Mouse (Mus musculus) embryonic fibroblast, embryonic 13.5 days (primary cell): ENCODE measurements around the gene Gm10354. TPM values are rescaled to one million over a fixed set of nuclear protein-coding genes. Genes with fewer than 3 reads are reported as not detected.
"Not testable (repeated sequence)": the region's sequence is repeated elsewhere in the genome, so short reads cannot be mapped to it uniquely, and the experiment has no call there.

ENCODE experiments used
- H3K27ac ChIP-seq: 2 replicates; pipeline ENCODE4 v1.5.1; 2012; ENCODE audit warnings: low read length, control low read depth, inconsistent platforms; ENCODE audit not compliant: insufficient read depth
- H3K4me1 ChIP-seq: 2 replicates; pipeline ENCODE4 v1.6.1; 2011; ENCODE audit warnings: low read length; ENCODE audit not compliant: control insufficient read depth, insufficient read depth
- H3K4me3 ChIP-seq: 2 replicates; pipeline ENCODE4 v1.5.1; 2011; ENCODE audit warnings: mild to moderate bottlenecking, control low read depth, low read length; ENCODE audit not compliant: insufficient read depth
- polyA plus RNA-seq: library from polyadenylated mRNA; stranded (reverse); fragments of >200 nt; gene quantifications from 2 replicates; pipeline ENCODE4 v1.2.4, GENCODE M21; 2011; ENCODE audit warnings: low read depth; ENCODE audit not compliant: missing spikeins, insufficient read length

The Gm10354 gene
- polyA plus RNA-seq, 1 experiment, result not detected

DNA sequence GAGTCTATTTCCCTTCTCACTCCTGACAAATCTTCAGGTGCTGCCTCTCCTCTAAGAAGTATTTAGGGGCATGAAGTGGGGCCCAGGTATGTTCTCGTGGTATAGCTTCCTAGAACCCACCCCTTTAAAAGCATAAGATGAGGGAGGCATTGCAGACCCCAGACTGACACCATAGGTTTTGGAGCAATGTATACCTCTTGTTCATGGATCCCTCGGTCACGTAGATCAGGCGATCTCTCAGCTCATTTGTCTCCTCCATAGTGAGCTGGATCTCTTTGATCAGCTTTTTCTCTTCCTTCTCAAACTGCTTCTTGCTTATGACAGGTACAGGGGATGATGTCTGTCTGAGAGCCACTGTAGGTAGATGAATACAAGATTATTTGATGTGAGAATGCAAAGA, 1.4 kb downstream of the Gm10354 start:
- H3K27ac ChIP-seq, H3K4me3 ChIP-seq, H3K4me1 ChIP-seq: not testable (repeated sequence)

DNA sequence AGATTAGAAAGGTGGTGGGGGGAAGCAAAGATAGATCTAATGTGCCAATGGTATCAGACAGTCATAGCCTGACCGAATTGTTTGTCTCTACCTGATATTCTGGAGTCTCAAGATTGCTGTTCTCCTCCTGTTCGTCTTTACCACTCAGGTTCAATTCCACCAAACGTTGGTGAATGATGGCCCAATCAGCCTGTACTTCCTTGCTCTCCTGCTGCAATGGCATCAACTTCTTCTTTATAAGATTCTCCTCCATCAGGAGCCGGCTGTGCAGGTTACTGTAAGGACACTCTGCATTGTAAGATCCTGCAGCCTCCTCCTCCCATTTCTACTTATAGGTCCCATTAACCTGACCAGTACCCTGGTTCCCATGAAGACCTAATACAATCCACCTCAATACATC, 3.4 kb downstream of the Gm10354 start:
- not testable (repeated sequence) for H3K4me1 ChIP-seq, H3K4me3 ChIP-seq, H3K27ac ChIP-seq

DNA sequence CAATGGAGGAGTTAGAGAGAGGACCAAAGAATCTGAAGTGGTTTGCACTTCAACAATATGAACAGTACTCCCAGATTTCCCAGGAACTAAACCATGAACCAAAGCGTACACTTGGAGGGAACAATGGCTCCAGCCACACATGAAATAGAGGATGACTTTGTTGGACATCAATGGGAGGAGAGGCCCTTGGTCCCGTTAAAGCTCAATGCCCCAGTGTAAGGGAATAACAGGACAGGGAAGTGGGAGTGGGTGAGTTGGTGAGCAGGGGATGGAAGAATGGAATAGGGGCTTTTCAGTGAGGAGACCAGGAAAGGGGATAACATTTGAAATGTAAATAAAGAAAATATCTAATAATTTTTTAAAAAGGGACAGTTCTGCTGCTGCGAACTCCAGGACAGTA, 5.9 kb downstream of the Gm10354 start:
- not testable (repeated sequence) for H3K27ac ChIP-seq, H3K4me3 ChIP-seq, H3K4me1 ChIP-seq

DNA sequence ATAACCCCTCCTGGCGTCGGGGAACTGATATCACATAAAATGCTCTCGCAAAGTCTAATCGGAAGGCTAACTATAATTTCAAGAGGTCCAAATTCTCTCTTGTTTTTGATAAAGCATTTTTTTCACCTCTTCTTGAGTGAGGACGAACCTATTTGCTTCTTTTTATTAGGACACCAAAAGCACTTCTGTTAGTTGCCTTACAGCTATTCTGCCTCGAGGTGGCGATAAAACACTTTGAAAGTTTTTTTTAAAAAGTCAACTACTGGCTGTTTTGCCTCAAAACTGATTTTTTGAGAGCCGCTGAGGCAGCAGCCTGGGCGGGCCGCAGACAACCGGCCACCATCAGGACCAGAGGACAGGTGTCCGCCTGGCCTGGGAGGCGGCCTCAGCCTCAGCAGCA, 14.9 kb downstream of the Gm10354 start:
- not testable (repeated sequence) for H3K4me1 ChIP-seq, H3K27ac ChIP-seq, H3K4me3 ChIP-seq

DNA sequence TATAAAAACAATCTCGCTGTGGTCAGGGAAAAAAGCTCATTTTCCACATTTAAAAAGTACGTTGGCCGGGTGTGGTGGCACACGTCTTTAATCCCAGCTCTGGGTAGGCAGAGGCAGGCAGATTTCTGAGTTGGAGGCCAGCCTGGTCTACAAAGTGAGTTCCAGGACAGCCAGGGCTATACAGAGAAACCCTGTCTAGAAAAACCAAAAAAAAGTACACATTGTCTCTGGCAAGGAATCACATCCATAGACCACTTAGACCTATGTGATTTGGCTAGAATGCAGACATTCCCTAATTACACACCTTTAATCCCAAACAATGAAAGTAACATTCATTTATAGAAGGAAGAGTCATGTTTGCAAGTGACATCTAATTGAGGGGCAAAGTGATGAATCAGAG, 17.2 kb downstream of the Gm10354 start:
- not testable (repeated sequence) for H3K4me1 ChIP-seq, H3K27ac ChIP-seq, H3K4me3 ChIP-seq

DNA sequence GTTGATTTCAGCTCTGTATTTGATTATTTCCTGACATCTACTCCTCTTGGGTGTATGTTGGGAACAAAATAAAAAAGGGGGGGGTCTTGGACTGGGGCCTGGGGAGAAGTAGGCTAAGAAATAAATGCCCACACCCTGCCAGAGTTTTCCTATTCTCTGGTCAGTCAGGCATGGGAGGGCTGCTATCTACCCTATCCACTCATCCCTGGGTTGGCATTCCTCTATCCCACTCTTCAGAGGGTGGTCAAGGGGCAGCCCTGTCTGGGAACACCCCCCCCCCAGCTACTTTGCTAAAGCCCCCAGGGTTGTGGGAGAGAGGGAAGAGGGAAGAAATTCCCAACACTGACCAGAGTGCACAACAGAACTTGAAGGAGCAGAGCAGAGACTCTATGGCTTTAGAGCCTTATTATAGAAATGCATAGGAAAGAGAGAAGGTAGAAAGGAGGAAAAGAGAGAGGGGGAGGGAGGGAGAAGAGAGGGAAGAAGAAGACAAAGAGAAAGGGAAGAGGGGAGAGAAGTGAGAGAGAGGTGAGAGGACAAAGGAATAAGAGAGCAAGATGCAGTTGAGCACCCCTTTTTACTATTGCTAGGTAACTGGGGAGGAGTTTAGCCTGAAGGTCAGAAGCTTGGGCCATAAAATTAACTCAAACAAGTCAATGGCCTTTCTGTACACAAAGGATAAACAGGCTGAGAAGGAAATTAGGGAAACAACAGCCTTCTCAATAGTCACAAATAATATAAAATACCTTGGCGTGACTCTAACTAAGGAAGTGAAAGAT, 22.6 kb downstream of the Gm10354 start:
- not testable (repeated sequence) for H3K27ac ChIP-seq, H3K4me3 ChIP-seq, H3K4me1 ChIP-seq

DNA sequence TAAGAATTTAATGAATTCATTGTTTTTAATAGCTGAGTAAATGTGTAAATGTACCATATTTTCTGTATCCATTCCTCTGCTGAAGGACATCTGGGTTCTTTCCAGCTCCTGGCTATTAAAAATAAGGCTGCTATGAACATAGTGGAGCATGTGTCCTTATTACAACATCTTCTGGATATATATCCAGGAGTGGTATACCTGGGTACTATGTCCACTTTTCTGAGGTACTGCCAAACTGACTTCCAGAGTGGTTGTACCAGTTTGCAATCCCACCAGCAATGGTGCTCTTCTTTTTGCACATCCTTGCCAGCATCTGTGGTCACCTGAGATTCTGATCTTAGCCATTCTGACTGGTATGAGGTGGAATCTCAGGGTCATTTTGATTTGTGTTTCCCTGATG, 25.1 kb downstream of the Gm10354 start:
- H3K4me3 ChIP-seq, H3K4me1 ChIP-seq, H3K27ac ChIP-seq: not testable (repeated sequence)

DNA sequence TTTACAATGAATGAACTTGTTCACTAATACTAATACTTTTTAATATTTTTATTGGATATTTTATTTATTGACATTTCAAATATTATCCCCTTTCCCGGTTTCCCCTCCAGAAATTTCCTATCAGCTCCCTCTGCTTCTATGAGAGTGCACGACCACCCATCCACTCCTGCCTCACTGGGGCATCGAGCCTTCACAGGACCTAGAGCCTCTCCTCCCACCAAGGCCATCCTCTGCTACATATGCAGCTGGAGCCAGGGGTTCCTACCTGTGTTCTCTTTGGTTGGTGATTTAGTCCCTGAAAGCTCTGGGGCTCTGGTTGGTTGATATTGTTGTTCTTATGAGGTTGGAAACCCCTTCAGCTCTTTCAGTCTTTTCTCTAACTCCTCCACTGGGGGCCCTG, 26.0 kb downstream of the Gm10354 start:
- not testable (repeated sequence) for H3K4me3 ChIP-seq, H3K4me1 ChIP-seq, H3K27ac ChIP-seq

DNA sequence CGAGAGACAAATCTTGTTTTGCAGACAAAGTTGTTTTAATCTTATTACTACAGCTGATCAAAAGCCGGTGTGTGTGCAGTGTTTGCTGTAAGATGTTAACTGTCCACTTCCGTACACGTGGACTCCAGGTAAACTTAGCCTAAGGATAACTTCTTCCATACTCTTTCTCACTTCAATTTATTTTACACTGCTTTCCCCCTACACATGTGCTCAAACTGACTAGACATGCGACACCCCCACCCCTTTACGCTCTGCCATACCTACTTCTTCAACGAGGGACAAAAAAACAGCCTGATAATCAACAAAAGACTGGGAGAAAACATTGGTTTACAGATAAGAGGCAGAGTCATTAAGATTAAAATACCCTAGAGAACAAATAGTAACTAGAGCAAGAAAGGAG, 26.9 kb downstream of the Gm10354 start:
- not testable (repeated sequence) for H3K4me1 ChIP-seq, H3K27ac ChIP-seq, H3K4me3 ChIP-seq

DNA sequence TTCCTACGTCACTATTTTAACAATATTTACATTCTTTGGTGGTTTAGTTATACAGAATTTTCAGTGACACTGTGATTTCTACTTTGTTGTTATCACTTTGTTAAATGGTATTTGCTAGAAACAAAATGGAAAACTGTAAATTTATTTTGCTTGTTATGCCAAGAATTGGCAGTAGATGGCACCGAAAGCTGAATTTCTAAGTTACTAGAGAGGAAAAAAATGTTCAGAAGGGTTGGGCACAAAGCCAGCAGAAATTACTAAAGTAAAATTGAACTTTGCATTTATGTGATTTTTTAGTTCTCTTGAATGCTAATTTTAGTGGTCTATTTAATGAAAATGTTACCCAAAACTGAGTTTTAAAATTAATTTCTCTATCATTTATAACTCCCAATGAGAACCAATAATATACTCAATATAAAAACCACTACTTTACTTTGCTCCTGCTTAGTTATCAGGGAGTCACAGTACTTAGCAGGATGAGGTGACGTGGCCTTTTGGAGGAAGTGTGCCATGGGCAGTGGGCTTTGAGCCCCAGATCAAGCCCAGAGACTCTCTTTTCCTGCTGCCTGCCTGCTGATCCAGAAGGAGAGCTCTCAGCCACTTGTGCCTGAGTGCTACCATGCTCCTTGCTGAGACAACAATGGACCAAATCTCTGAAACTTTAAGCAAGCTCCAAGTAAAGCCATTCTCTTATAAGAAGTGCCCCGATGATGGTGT, 31.1 kb downstream of the Gm10354 start:
- not testable (repeated sequence) for H3K4me3 ChIP-seq

DNA sequence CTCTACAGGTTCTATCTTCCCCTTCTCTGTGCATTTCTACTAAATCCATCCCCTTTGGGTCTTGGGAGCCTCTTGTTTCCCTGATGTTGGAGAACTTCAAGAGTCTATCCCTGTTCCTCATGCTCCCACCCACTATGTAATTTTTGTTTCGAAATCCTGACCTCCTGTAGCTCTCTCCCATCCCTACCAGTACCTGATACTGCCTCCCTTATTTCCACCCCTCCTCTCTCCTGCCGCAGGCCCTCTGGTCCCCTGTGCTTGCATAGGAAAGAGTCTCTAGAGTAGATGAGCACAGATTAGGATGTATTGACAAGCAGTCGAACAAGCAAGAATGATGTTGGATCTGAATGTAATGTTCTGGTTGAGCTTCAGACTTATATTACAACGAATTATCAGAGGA, 33.2 kb downstream of the Gm10354 start:
- H3K27ac ChIP-seq, H3K4me3 ChIP-seq, H3K4me1 ChIP-seq: not testable (repeated sequence)

More for the DNA sequence above, 31.1 kb downstream of the Gm10354 start:
- not testable (repeated sequence) for H3K27ac ChIP-seq, H3K4me1 ChIP-seq

DNA sequence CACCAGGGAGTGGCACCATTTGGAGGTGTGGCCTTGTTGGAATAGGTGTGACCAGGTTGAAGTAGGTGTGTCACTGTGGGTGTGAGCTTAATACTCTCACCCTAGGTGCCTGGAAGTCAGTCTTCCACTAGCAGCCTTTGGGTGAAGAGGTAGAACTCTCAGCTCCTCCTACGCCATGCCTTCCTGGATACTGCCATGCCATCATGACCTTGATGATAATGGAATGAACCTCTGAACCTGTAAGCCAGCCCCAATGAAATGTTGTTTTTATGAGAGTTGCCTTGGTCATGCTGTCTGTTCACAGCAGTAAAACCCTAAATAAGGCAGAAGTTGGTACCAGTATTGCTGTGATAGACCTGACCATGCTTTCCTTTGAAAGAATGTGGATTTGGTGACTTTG, 37.7 kb downstream of the Gm10354 start:
- not testable (repeated sequence) for H3K4me1 ChIP-seq, H3K4me3 ChIP-seq, H3K27ac ChIP-seq

DNA sequence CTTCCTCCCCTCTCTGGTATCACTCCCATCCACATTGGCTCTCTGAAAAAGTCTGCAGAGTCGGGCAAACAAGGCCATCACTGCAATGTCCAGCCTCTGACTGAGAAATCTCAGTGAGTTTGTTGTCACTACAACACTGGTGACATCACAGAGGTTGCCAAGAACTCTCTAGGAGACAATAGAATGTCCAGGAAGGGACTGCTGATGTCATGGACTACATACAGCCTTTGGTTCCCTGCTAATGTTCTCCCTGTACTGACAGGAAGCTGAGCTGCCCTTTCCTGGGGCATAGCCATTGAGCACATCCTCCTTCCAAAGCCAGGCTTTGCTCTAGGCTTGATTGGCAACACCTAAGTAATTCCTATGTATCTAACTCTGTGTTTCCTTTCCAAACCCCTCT, 40.4 kb downstream of the Gm10354 start, which contains the start of gene Speer4e:
Gene Speer4e, minus strand, starts transcription at position 101 of the 400 bp plus-strand sequence.
- not testable (repeated sequence) for H3K4me1 ChIP-seq, H3K27ac ChIP-seq, H3K4me3 ChIP-seq

DNA sequence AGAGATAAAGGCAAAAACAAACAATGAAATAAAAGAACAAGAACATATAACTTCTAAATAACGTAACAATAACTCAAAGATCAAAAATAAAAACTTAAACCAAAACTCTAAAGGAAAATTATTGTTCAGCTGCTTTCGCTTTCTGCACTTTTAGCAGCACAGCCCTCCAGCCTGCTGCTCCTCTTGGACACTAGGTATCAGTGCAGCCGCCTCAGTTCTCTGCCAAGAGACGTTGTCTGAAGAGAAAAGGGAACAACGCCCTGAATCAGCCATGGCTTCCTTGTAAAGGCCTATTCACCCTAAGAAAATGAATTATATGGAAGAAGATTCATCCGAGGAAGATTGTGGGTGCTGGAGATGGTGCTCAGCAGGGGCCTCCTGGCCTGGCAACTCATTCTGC, 45.0 kb downstream of the Gm10354 start:
- not testable (repeated sequence) for H3K27ac ChIP-seq, H3K4me1 ChIP-seq, H3K4me3 ChIP-seq

DNA sequence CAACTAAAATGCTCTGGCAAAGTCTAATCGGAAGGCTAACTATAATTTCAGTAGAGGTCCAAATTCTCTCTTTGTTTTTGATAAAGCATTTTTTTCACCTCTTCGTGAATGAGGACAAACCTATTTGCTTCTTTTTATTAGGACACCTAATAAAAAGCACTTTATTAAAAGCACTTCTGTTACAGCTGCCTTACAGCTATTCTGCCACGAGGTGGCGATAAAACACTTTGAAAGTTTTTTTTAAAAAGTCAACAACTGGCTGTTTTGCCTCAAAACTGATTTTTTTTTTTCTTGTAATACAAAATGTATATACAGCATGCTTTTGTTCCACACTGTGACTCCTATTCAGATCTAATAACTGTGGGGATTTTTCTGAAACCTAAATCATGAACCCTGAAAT, 51.7 kb downstream of the Gm10354 start:
- H3K27ac ChIP-seq, H3K4me1 ChIP-seq, H3K4me3 ChIP-seq: not testable (repeated sequence)
